Mouse (Mus musculus): Measurements from ENCODE around the gene Gm28539.

DNA sequence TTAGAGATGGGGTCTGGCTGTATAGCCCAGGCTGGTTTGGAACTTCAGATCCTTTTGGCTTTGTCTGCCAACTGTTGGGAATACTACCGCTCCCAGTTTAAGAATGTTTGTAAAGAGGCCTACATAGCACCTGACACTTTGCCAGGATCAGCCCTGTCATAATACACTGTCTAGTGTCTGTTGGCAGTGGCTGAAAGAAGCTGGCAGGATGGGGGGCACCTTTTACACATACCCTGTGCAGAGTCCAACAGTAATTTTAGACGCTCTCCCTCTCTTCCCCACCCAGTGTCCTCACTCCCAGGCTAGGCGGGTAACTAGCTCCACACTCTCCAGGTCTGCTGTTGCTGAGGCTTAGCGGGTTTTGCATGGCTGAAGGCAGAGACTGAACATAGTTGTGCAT, 2.0 kb downstream of the Gm28539 start:
- TF ChIP-seq POLR2A (IDR thresholded peaks at IDR 0.05; ENCODE audit: extremely low read depth, insufficient read depth, low read length) (no peak), CTCF (IDR thresholded peaks at IDR 0.05; ENCODE audit: low read depth, low read length) (no peak)

Data from liver, adult 2 months (tissue).